Mouse (Mus musculus) induced T-regulatory cell, adult 2 months (primary cell): ENCODE measurements around the gene Smoc1.

Experiments
- DNase-seq: peaks from one replicate; pipeline ENCODE4 v3.0.0-alpha.2; 2012; ENCODE audit warnings: low read depth

Gene Smoc1

GRCm38 (mm10) chr12:81026277-81026994, at the start of gene Smoc1:
Smoc1 (plus strand) TSS chr12:81026808.
- DNase-seq = no peak

- DNase-seq = peak; percentile 76
Measured at GRCm38 (mm10) chr12:80982326-80982725, 44.3 kb upstream of the Smoc1 start.

GRCm38 (mm10) chr12:80983695-80984094, 42.9 kb upstream of the Smoc1 start:
- no peak for DNase-seq

- no peak for DNase-seq
Measured at GRCm38 (mm10) chr12:80986628-80987027, 40.0 kb upstream of the Smoc1 start.

- DNase-seq = no peak
Measured at GRCm38 (mm10) chr12:80988286-80988685, 38.3 kb upstream of the Smoc1 start.

- DNase-seq = no peak
Measured at GRCm38 (mm10) chr12:80990901-80991445, 35.6 kb upstream of the Smoc1 start.

- DNase-seq = no peak
Measured at GRCm38 (mm10) chr12:80991806-80992205, 34.8 kb upstream of the Smoc1 start.

- DNase-seq = peak; percentile 5
Measured at GRCm38 (mm10) chr12:80992540-80993122, 34.0 kb upstream of the Smoc1 start.

GRCm38 (mm10) chr12:80993773-80994172, 32.8 kb upstream of the Smoc1 start:
- peak; percentile 19 for DNase-seq

GRCm38 (mm10) chr12:80995326-80995725, 31.3 kb upstream of the Smoc1 start:
- no peak for DNase-seq

GRCm38 (mm10) chr12:80997652-80998051, 29.0 kb upstream of the Smoc1 start:
- DNase-seq = no peak

GRCm38 (mm10) chr12:80998528-80999221, 27.9 kb upstream of the Smoc1 start:
- no peak for DNase-seq

- no peak for DNase-seq
Measured at GRCm38 (mm10) chr12:81000924-81001323, 25.7 kb upstream of the Smoc1 start.

- no peak for DNase-seq
Measured at GRCm38 (mm10) chr12:81002841-81003635, 23.6 kb upstream of the Smoc1 start.

- no peak for DNase-seq
Measured at GRCm38 (mm10) chr12:81009813-81010212, 16.8 kb upstream of the Smoc1 start.

GRCm38 (mm10) chr12:81011994-81012393, 14.6 kb upstream of the Smoc1 start:
- DNase-seq = no peak

GRCm38 (mm10) chr12:81013496-81013895, 13.1 kb upstream of the Smoc1 start:
- DNase-seq = no peak

GRCm38 (mm10) chr12:81017624-81018023, 9.0 kb upstream of the Smoc1 start:
- no peak for DNase-seq

- DNase-seq = peak; percentile 16
Measured at GRCm38 (mm10) chr12:81018516-81019279, 7.9 kb upstream of the Smoc1 start.

- DNase-seq = no peak
Measured at GRCm38 (mm10) chr12:81019280-81019935, 7.2 kb upstream of the Smoc1 start.

GRCm38 (mm10) chr12:81024407-81024806, 2.2 kb upstream of the Smoc1 start:
- no peak for DNase-seq
